Mouse (Mus musculus): Measurements from ENCODE around the gene Celf3. TPM values are rescaled to one million over a fixed set of nuclear protein-coding genes. Genes with fewer than 3 reads are reported as not detected.

Gene Celf3
- total and polyA plus RNA-seq, 2 experiments from 2014 or later: 0.53 TPM; not detected in 1

DNA sequence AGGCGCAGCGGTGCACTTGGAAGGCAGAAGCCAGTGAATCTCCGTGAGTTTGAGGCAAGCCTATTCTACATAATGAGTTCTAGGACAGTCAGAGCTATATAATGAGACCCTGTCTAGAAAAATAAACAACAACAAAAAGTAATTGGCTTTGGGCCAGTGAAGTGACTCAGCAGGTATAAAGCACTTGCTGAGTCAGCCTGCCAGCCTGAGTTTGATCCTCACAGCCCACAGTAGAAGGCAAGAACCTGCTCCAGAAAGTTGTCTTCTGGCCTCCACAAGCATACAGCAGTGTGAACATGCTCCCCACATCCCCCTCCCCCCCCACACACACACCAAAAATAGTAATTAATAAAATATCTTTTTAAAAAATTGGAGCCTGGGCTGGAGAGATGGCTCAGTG lies 59.1 kb downstream of the Celf3 start:
- WGBS: 93% methylated on average over 3 of the region's 3 CpGs
- Histone ChIP-seq H3K4me3 (ENCODE audit: low read depth, low read length) (no peak overlapping the region), H3K36me3 (replicated peaks; ENCODE audit: control insufficient read depth, insufficient read depth, low read length) (no peaks in the 10 kb centered on the region), H3K4me1 (ENCODE audit: control insufficient read depth, insufficient read depth) (no peaks in the 10 kb centered on the region), H3K4me2 (ENCODE audit: low read depth, low read length) (no peak overlapping the region), H3K27me3 (ENCODE audit: control insufficient read depth, insufficient read depth, low read length) (no peaks in the 10 kb centered on the region), H3K9me3 (replicated peaks; ENCODE audit: control insufficient read depth, low read length) (no peaks in the 10 kb centered on the region), H3K9ac (replicated peaks; ENCODE audit: low read depth, low read length) (no peak overlapping the region), H3K27ac (ENCODE audit: low read depth) (no peak overlapping the region)
- ATAC-seq (ENCODE audit: insufficient read depth, low read depth): no peak
- TF ChIP-seq EP300 (IDR thresholded peaks at IDR 0.05; ENCODE audit: low read depth) (no peak), CTCF (IDR thresholded peaks at IDR 0.05; ENCODE audit: low read depth) (no peak)
- no peak for DNase-seq (ENCODE audit: low spot score)

Other genes starting within 250 kb of the Celf3 start
- not detected in 2 replicates for gene Gm4778, start 214.3 kb upstream of the Celf3 start, total RNA-seq (2014; rRNA removed; ENCODE audit: low replicate concordance)
- gene Gm4778, start 214.3 kb upstream of the Celf3 start, polyA plus RNA-seq (2015; fragmentation: Nextera tagmentation; extraction: Ambion mirVana): not detected in 2 replicates
- gene Them4, start 168.2 kb upstream of the Celf3 start, total RNA-seq (2014; rRNA removed; ENCODE audit: low replicate concordance): 1.4 and 6.1 TPM in 2 replicates
- 16.2 and 17.3 TPM in 2 replicates for gene Them4, start 168.2 kb upstream of the Celf3 start, polyA plus RNA-seq (2015; fragmentation: Nextera tagmentation; extraction: Ambion mirVana)
- not detected in 2 replicates for gene Them5, start 136.2 kb upstream of the Celf3 start, total RNA-seq (2014; rRNA removed; ENCODE audit: low replicate concordance)
- 0.10 TPM in 1 of 2 replicates, not detected in the other for gene Them5, start 136.2 kb upstream of the Celf3 start, polyA plus RNA-seq (2015; fragmentation: Nextera tagmentation; extraction: Ambion mirVana)
- not detected in 2 replicates for gene C2cd4d, start 115.9 kb upstream of the Celf3 start, total RNA-seq (2014; rRNA removed; ENCODE audit: low replicate concordance)
- 0.15 and 0.30 TPM in 2 replicates for gene C2cd4d, start 115.9 kb upstream of the Celf3 start, polyA plus RNA-seq (2015; fragmentation: Nextera tagmentation; extraction: Ambion mirVana)
- 37.2 and 55.0 TPM in 2 replicates for gene Rorc, start 105.5 kb upstream of the Celf3 start, total RNA-seq (2014; rRNA removed; ENCODE audit: low replicate concordance)
- 13.5 and 17.1 TPM in 2 replicates for gene Rorc, start 105.5 kb upstream of the Celf3 start, polyA plus RNA-seq (2015; fragmentation: Nextera tagmentation; extraction: Ambion mirVana)
- not detected in 2 replicates for gene Lingo4, start 79.8 kb upstream of the Celf3 start, total RNA-seq (2014; rRNA removed; ENCODE audit: low replicate concordance)
- gene Lingo4, start 79.8 kb upstream of the Celf3 start, polyA plus RNA-seq (2015; fragmentation: Nextera tagmentation; extraction: Ambion mirVana): 0.19 and 0.25 TPM in 2 replicates
- 0.34 and 6.5 TPM in 2 replicates for gene Tdrkh, start 65.0 kb upstream of the Celf3 start, total RNA-seq (2014; rRNA removed; ENCODE audit: low replicate concordance)
- 7.5 and 7.7 TPM in 2 replicates for gene Tdrkh, start 65.0 kb upstream of the Celf3 start, polyA plus RNA-seq (2015; fragmentation: Nextera tagmentation; extraction: Ambion mirVana)
- 83.0 and 85.1 TPM in 2 replicates for gene Mrpl9, start 35.0 kb upstream of the Celf3 start, total RNA-seq (2014; rRNA removed; ENCODE audit: low replicate concordance)
- 67.4 and 68.7 TPM in 2 replicates for gene Mrpl9, start 35.0 kb upstream of the Celf3 start, polyA plus RNA-seq (2015; fragmentation: Nextera tagmentation; extraction: Ambion mirVana)
- gene Oaz3, start 34.4 kb upstream of the Celf3 start, total RNA-seq (2014; rRNA removed; ENCODE audit: low replicate concordance): not detected in 2 replicates
- 0.33 and 0.41 TPM in 2 replicates for gene Oaz3, start 34.4 kb upstream of the Celf3 start, polyA plus RNA-seq (2015; fragmentation: Nextera tagmentation; extraction: Ambion mirVana)
- gene Riiad1, start 2.0 kb downstream of the Celf3 start, total RNA-seq (2014; rRNA removed; ENCODE audit: low replicate concordance): 1.2 TPM in 1 of 2 replicates, not detected in the other
- gene Riiad1, start 2.0 kb downstream of the Celf3 start, polyA plus RNA-seq (2015; fragmentation: Nextera tagmentation; extraction: Ambion mirVana): 4.3 and 4.5 TPM in 2 replicates
- gene Snx27, start 104.4 kb downstream of the Celf3 start, total RNA-seq (2014; rRNA removed; ENCODE audit: low replicate concordance): 18.1 and 30.8 TPM in 2 replicates
- gene Snx27, start 104.4 kb downstream of the Celf3 start, polyA plus RNA-seq (2015; fragmentation: Nextera tagmentation; extraction: Ambion mirVana): 17.0 and 17.2 TPM in 2 replicates
- gene Gm10972, start 164.8 kb downstream of the Celf3 start, total RNA-seq (2014; rRNA removed; ENCODE audit: low replicate concordance): not detected in 2 replicates
- not detected in 2 replicates for gene Gm10972, start 164.8 kb downstream of the Celf3 start, polyA plus RNA-seq (2015; fragmentation: Nextera tagmentation; extraction: Ambion mirVana)
- gene Tuft1, start 180.6 kb downstream of the Celf3 start, total RNA-seq (2014; rRNA removed; ENCODE audit: low replicate concordance): 12.9 and 29.0 TPM in 2 replicates
- gene Tuft1, start 180.6 kb downstream of the Celf3 start, polyA plus RNA-seq (2015; fragmentation: Nextera tagmentation; extraction: Ambion mirVana): 3.1 and 4.8 TPM in 2 replicates
- 10.7 and 42.5 TPM in 2 replicates for gene Selenbp2, start 215.3 kb downstream of the Celf3 start, total RNA-seq (2014; rRNA removed; ENCODE audit: low replicate concordance)
- 3.7 and 4.6 TPM in 2 replicates for gene Selenbp2, start 215.3 kb downstream of the Celf3 start, polyA plus RNA-seq (2015; fragmentation: Nextera tagmentation; extraction: Ambion mirVana)